Mouse (Mus musculus) stomach, postnatal 0 days (tissue): Measurements from ENCODE around the gene Atp6v1a. TPM values are rescaled to one million over a fixed set of nuclear protein-coding genes. Genes with fewer than 3 reads are reported as not detected.

Experiments used
- ATAC-seq: fragments of 200-750 bp; cut with Nextera tagmentation; 2 replicates; pipeline ENCODE4 v1.8.0; 2017; ENCODE audit not compliant: low FRiP score, low TSS enrichment
- DNase-seq: peaks from one replicate; pipeline ENCODE4 v3.0.0-alpha.2; 2016; ENCODE audit warnings: low spot score
- H3K27ac ChIP-seq: fragments of 300-500 bp; sonication (generic); replicated peaks from 2 replicates; pipeline ENCODE4 v1.5.1; 2014; ENCODE audit warnings: mild to moderate bottlenecking, control low read depth
- H3K27me3 ChIP-seq: fragments of 300-500 bp; sonication (generic); 2 replicates; pipeline ENCODE4 v1.6.1; 2014; ENCODE audit warnings: low read length; ENCODE audit not compliant: control insufficient read depth, insufficient read depth
- H3K36me3 ChIP-seq: fragments of 300-500 bp; sonication (generic); 2 replicates; pipeline ENCODE4 v1.6.1; 2014; ENCODE audit warnings: low read length, mixed read lengths; ENCODE audit not compliant: control insufficient read depth, insufficient read depth
- H3K4me1 ChIP-seq: fragments of 300-500 bp; sonication (generic); replicated peaks from 2 replicates; pipeline ENCODE4 v1.6.1; 2014; ENCODE audit warnings: antibody characterized with exemption; ENCODE audit not compliant: control insufficient read depth, insufficient read depth
- H3K4me2 ChIP-seq: fragments of 300-500 bp; sonication (generic); replicated peaks from 2 replicates; pipeline ENCODE4 v1.6.1; 2014; ENCODE audit warnings: low read depth, mild to moderate bottlenecking, control low read depth, moderate library complexity
- H3K4me3 ChIP-seq: fragments of 300-500 bp; sonication (generic); 2 replicates; pipeline ENCODE4 v1.5.1; 2014; ENCODE audit warnings: low read depth, low read length, control low read depth
- H3K9ac ChIP-seq: fragments of 300-500 bp; sonication (generic); 2 replicates; pipeline ENCODE4 v1.6.1; 2014; ENCODE audit warnings: mild to moderate bottlenecking, low read length, control low read depth, mixed read lengths
- H3K9me3 ChIP-seq: fragments of 300-500 bp; sonication (generic); 2 replicates; pipeline ENCODE4 v1.6.1; 2016; ENCODE audit warnings: low read length; ENCODE audit not compliant: control insufficient read depth
- CTCF ChIP-seq: IDR thresholded peaks from 2 replicates; pipeline ENCODE4 v1.5.1; 2016; ENCODE audit warnings: antibody characterized with exemption, low read depth, mild to moderate bottlenecking, moderate library complexity
- EP300 ChIP-seq: optimal IDR thresholded peaks from 2 replicates; pipeline ENCODE3; 2016; ENCODE audit warnings: antibody characterized with exemption
- WGBS: fragments of 180-500 bp; shearing (Covaris S2); extraction: QIAGEN DNeasy Blood & Tissue Kit; methylation state at CpG from one replicate; pipeline ENCODE4 v1.1.7; 2014; 5-methylcytosine and 5-hydroxymethylcytosine counted together
- polyA plus RNA-seq: library from polyadenylated mRNA; unstranded; fragments of >200 nt; fragmentation: Nextera tagmentation; extraction: Ambion mirVana; gene quantifications from 2 replicates; pipeline ENCODE4 v1.2.1, GENCODE M21; 2015

Gene Atp6v1a
- polyA plus RNA-seq, 1 experiment from 2014 or later = 44.6 TPM

DNA sequence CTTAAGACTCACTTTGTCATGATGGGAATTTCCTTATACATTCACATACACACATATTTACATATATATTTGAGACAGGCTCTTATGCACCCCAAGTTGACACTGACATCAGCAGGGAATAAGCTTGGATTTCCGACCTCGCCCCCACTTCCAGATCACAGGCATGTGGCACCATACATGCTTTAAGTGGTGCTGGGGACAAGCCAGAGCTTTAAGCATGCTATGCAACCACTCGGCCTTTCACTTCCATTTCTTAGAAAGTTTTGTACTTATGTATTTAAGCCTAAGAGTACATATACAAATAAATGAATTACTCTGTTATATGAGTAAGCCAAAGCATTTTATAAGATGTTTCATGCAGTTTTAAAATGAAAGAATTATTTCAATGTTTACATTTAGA lies 6.3 kb downstream of the Atp6v1a start:
- Histone ChIP-seq H3K36me3 (no peaks in the 10 kb centered on the region), H3K9me3 (no peaks in the 10 kb centered on the region), H3K9ac (no peak overlapping the region), H3K4me3 (no peak overlapping the region), H3K4me2 (no peak overlapping the region), H3K4me1 (no peaks in the 10 kb centered on the region), H3K27ac (no peak overlapping the region), H3K27me3 (no peaks in the 10 kb centered on the region)
- 57% methylated on average over 3 of the region's 3 CpGs for WGBS
- DNase-seq (no peak), ATAC-seq (peak; percentile 55)
- TF ChIP-seq EP300 (no peak), CTCF (no peak)

DNA sequence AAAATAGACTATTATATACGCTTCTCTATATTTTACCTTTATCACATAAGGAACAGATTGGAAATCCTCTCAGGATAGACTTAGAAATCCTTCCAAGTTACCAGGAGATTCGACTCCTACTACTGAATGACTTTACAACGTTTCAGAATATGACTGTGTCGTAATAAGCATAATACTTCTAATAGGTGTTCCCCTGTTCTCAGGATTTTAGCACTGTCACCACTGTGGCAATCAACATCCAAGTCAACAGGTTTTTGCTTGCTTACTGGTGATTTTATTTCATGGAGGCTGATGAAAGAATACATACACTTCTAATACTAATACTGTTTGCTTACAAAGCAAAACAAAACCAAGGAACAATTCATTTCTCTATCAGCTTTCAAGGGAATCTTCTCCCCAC lies 7.2 kb downstream of the Atp6v1a start:
- ATAC-seq (no peak), DNase-seq (no peak)
- TF ChIP-seq EP300 (no peak), CTCF (no peak)
- Histone ChIP-seq H3K4me2 (no peak overlapping the region), H3K9ac (no peak overlapping the region), H3K4me3 (no peak overlapping the region), H3K27ac (no peak overlapping the region), H3K4me1 (no peaks in the 10 kb centered on the region), H3K9me3 (no peaks in the 10 kb centered on the region), H3K27me3 (no peaks in the 10 kb centered on the region), H3K36me3 (no peaks in the 10 kb centered on the region)
- 69% methylated on average over 4 of the region's 4 CpGs for WGBS

DNA sequence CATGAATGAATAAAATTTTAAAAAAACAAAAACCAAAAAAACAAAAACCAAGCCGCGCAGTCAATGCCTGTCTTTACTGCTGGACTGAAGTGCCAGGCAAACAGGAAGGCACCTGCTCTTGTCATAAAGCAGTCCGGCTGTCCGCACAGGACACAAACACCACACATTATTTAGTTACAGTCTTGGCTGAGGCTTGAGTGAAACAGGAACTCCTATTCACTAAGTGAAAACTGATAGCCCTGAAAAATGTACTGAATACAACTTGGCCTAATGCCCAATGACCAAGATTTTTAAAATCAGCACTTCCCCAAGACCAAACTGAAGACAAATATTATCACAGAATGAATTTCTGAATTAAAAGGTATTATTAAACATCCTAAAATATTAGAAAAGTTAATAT lies 13.1 kb downstream of the Atp6v1a start:
- no peaks in the 10 kb centered on the region for H3K4me1 ChIP-seq
- no peak overlapping the region for H3K27ac ChIP-seq
- 62% methylated on average over 4 of the region's 4 CpGs for WGBS
- no peak overlapping the region for H3K9ac ChIP-seq
- no peaks in the 10 kb centered on the region for H3K27me3 ChIP-seq
- DNase-seq (no peak), ATAC-seq (no peak)
- no peak overlapping the region for H3K4me3 ChIP-seq
- H3K36me3 ChIP-seq = no peaks in the 10 kb centered on the region
- H3K4me2 ChIP-seq = no peak overlapping the region
- no peak for TF ChIP-seq CTCF
- TF ChIP-seq EP300 = no peak
- no peaks in the 10 kb centered on the region for H3K9me3 ChIP-seq

DNA sequence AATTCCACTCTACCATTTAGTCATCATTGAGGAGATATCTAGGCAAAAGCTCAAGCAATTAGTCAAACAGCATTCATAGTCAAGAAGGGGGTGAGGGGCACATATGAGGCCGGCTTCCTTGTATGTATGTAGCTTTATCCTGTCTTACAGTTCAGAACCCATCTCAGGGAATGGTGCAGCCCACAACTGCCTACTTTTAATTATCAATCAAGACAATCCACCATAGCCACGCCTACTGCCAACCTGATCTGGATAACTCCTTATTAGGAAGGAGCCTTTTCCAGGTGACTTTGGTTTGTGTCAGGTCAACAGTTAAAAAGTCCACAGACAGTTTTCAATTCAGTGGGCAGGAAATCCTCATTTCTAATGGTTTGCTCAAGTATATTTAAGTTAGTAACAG lies 14.1 kb downstream of the Atp6v1a start:
- ATAC-seq = no peak
- TF ChIP-seq EP300 = no peak
- TF ChIP-seq CTCF = no peak
- H3K36me3 ChIP-seq = no peaks in the 10 kb centered on the region

DNA sequence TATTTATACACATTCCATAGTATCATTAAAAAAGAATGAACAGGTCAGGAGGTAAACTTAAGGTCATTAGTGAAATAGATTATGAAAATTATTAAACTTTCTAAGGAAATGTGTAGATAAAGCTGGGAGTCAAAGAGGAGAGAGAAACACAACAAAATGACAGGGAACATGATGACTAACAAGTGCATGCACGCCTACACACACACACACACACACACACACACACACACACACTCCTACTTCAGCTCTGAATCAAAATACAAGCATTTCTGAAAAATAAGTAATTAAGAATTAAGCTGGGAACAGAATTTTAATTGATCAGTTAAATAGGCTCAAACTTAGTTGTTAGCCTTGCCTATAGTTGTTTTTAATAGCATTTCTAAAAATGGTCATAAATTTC lies 14.8 kb downstream of the Atp6v1a start:
- H3K9me3 ChIP-seq = no peaks in the 10 kb centered on the region
- ATAC-seq (no peak), DNase-seq (no peak)
- H3K9ac ChIP-seq = no peak overlapping the region
- no peak overlapping the region for H3K4me2 ChIP-seq
- H3K4me1 ChIP-seq = no peaks in the 10 kb centered on the region
- H3K4me3 ChIP-seq = no peak overlapping the region
- no peak overlapping the region for H3K27ac ChIP-seq
- H3K36me3 ChIP-seq = no peaks in the 10 kb centered on the region
- 67% methylated on average over 1 of the region's 1 CpGs for WGBS
- no peaks in the 10 kb centered on the region for H3K27me3 ChIP-seq
- no peak for TF ChIP-seq EP300
- TF ChIP-seq CTCF = no peak

More for the DNA sequence above, 14.1 kb downstream of the Atp6v1a start:
- Histone ChIP-seq H3K9me3 (no peaks in the 10 kb centered on the region), H3K4me1 (no peaks in the 10 kb centered on the region), H3K27me3 (no peaks in the 10 kb centered on the region), H3K27ac (no peak overlapping the region), H3K9ac (no peak overlapping the region), H3K4me2 (no peak overlapping the region), H3K4me3 (no peak overlapping the region)
- no peak for DNase-seq
- WGBS = 85% methylated on average over 2 of the region's 2 CpGs

DNA sequence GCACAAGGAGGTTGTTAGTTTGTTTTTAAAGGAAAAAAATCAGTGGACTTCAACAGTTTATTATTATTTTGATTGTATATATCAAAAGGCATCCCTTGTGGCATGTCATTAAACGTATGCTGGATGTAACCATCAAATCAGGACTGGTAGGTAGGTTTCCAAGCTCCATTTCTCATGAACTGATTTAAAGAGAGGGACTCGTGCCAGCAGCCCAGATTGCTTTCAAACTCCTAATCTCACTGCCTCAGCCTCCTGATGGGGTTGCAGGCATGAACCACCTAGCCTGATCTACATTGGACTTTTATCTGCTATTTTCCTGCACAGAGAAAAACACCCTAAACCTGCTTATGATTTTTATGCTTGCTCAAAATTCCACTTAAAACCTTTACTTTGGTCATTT lies 15.7 kb downstream of the Atp6v1a start:
- Histone ChIP-seq H3K4me1 (no peaks in the 10 kb centered on the region; the same call in 1 of the 2 replicates), H3K27me3 (no peaks in the 10 kb centered on the region), H3K4me2 (no peak overlapping the region), H3K9ac (no peak overlapping the region), H3K4me3 (no peak overlapping the region), H3K9me3 (no peaks in the 10 kb centered on the region), H3K27ac (no peak overlapping the region), H3K36me3 (no peaks in the 10 kb centered on the region)
- TF ChIP-seq EP300 (no peak), CTCF (no peak)
- DNase-seq (no peak), ATAC-seq (no peak)
- WGBS = 70% methylated on average over 2 of the region's 2 CpGs
